Mouse (Mus musculus) MEL (cell line): Measurements from ENCODE around the gene Exph5.

Source experiments
- E2F4 ChIP-seq: IDR thresholded peaks from 2 replicates; pipeline ENCODE4 v1.6.1; 2011; ENCODE audit warnings: low read depth, low read length, improper control_type of control experiment, borderline replicate concordance
- GATA1 ChIP-seq: IDR thresholded peaks from 2 replicates; pipeline ENCODE4 v1.6.1; 2011; ENCODE audit warnings: low read depth, low read length, improper control_type of control experiment
- HCFC1 ChIP-seq: IDR thresholded peaks from 2 replicates; pipeline ENCODE4 v1.6.1; 2012; ENCODE audit warnings: low read depth, mild to moderate bottlenecking, inconsistent platforms, low read length, improper control_type of control experiment, moderate library complexity
- MYB ChIP-seq: IDR thresholded peaks from 2 replicates; pipeline ENCODE4 v1.6.1; 2011; ENCODE audit warnings: mild to moderate bottlenecking, low read depth, low read length, improper control_type of control experiment
- POLR2A ChIP-seq, 2 experiments: IDR thresholded peaks; 2 replicates each; pipeline ENCODE4 v1.6.1; 2011 to 2012; ENCODE audit warnings: low read length in 2 of 2, mild to moderate bottlenecking in 2 of 2, control low read depth in 1 of 2, improper control_type of control experiment in 1 of 2, low read depth in 1 of 2, moderate library complexity in 1 of 2; ENCODE audit not compliant: control insufficient read depth in 1 of 2, insufficient read depth in 1 of 2, poor library complexity in 1 of 2

- no peak for TF ChIP-seq GATA1
- TF ChIP-seq POLR2A (IDR thresholded peaks at IDR 0.05; ENCODE audit: control insufficient read depth in 1 of 2, insufficient read depth in 1 of 2, low read depth in 1 of 2, low read length in 2 of 2, poor library complexity in 1 of 2), result no peak
- TF ChIP-seq HCFC1, result no peak
- TF ChIP-seq MYB, result no peak
- TF ChIP-seq E2F4, result no peak
Observed at GRCm38 (mm10) chr9:53356219-53357155, 55.0 kb downstream of the Exph5 start.
